Mouse (Mus musculus) liver, adult 2 months (tissue): ENCODE measurements around the gene Wdr73. TPM values are rescaled to one million over a fixed set of nuclear protein-coding genes. Genes with fewer than 3 reads are reported as not detected.

Experiments used
- DNase-seq: peaks from one replicate; pipeline ENCODE4 v3.0.0-alpha.2; 2011; ENCODE audit warnings: low read depth, low spot score; ENCODE audit errors: extremely low read depth
- H3K27ac ChIP-seq: fragments of 200-500 bp; replicated peaks from 2 replicates; pipeline ENCODE4 v1.5.1; 2012; ENCODE audit warnings: low read depth, mild to moderate bottlenecking, control low read depth, inconsistent platforms, low read length; ENCODE audit not compliant: insufficient read depth
- H3K27me3 ChIP-seq: fragments of 200-500 bp; 2 replicates; pipeline ENCODE4 v1.6.1; 2012; ENCODE audit warnings: mild to moderate bottlenecking, moderate library complexity, low read length, inconsistent platforms; ENCODE audit not compliant: control insufficient read depth, insufficient read depth
- H3K36me3 ChIP-seq: fragments of 200-500 bp; 2 replicates; pipeline ENCODE4 v1.6.1; 2012; ENCODE audit warnings: low read length, inconsistent platforms; ENCODE audit not compliant: control insufficient read depth, insufficient read depth
- H3K4me1 ChIP-seq: fragments of 200-500 bp; 2 replicates; pipeline ENCODE4 v1.6.1; 2011; ENCODE audit warnings: low read length; ENCODE audit not compliant: control insufficient read depth, insufficient read depth
- H3K4me3 ChIP-seq: fragments of 200-500 bp; 2 replicates; pipeline ENCODE4 v1.5.1; 2011; ENCODE audit warnings: low read depth, mild to moderate bottlenecking, control low read depth, low read length, moderate library complexity; ENCODE audit not compliant: insufficient read depth
- H3K79me2 ChIP-seq: fragments of 200-500 bp; 2 replicates; pipeline ENCODE4 v1.6.1; 2012; ENCODE audit warnings: inconsistent platforms, mild to moderate bottlenecking, low read length, moderate library complexity; ENCODE audit not compliant: control insufficient read depth, insufficient read depth
- H3K9ac ChIP-seq: fragments of 200-500 bp; 2 replicates; pipeline ENCODE4 v1.6.1; 2012; ENCODE audit warnings: low read depth, mild to moderate bottlenecking, control low read depth, inconsistent platforms, low read length
- CTCF ChIP-seq: fragments of 200-500 bp; IDR thresholded peaks from 2 replicates; pipeline ENCODE4 v1.5.1; 2011; ENCODE audit warnings: low read depth, low read length, control low read depth
- POLR2A ChIP-seq: fragments of 200-500 bp; IDR thresholded peaks from 2 replicates; pipeline ENCODE4 v1.6.1; 2011; ENCODE audit warnings: low read length, control low read depth; ENCODE audit not compliant: insufficient read depth; ENCODE audit errors: extremely low read depth
- WGBS: fragments of 180-500 bp; shearing (Covaris S2); methylation state at CpG from one replicate; pipeline ENCODE4 v1.1.7; 2018; 5-methylcytosine and 5-hydroxymethylcytosine counted together
- polyA plus RNA-seq: library from polyadenylated mRNA; depleted of rRNA; stranded (reverse); fragments of >200 nt; gene quantifications from 2 replicates; pipeline ENCODE4 v1.2.3, GENCODE M21; 2012
- total RNA-seq: library from RNA; depleted of rRNA; stranded (reverse); fragments of >200 nt; gene quantifications from 2 replicates; pipeline ENCODE4 v1.2.3, GENCODE M21; 2014

The Wdr73 gene
- total and polyA plus RNA-seq, 2 experiments = 11.7 to 13.0 TPM

GRCm38 (mm10) chr7:80935834-80936233 is 34.8 kb upstream of the Wdr73 start:
- TF ChIP-seq POLR2A (no peak), CTCF (no peak)
- Histone ChIP-seq H3K27me3 (no peaks in the 10 kb centered on the region), H3K79me2 (peaks cover 38% of the 10 kb centered on the region; the same call in 1 of the 2 replicates), H3K27ac (no peak overlapping the region), H3K4me3 (no peak overlapping the region), H3K4me1 (peaks cover 6% of the 10 kb centered on the region), H3K36me3 (peaks cover 24% of the 10 kb centered on the region), H3K9ac (no peak overlapping the region)
- no peak for DNase-seq
- WGBS = 87% methylated on average over 1 of the region's 1 CpGs

GRCm38 (mm10) chr7:80932777-80933176 is 31.7 kb upstream of the Wdr73 start:
- H3K9ac ChIP-seq = no peak overlapping the region
- H3K36me3 ChIP-seq = peaks cover 30% of the 10 kb centered on the region
- H3K79me2 ChIP-seq = peaks cover 18% of the 10 kb centered on the region; the same call in 1 of the 2 replicates
- DNase-seq = no peak
- H3K27ac ChIP-seq = no peak overlapping the region
- no peak for TF ChIP-seq POLR2A
- TF ChIP-seq CTCF = no peak
- WGBS = 19% methylated on average over 1 of the region's 1 CpGs
- H3K4me1 ChIP-seq = peaks cover 2% of the 10 kb centered on the region; the same call in 1 of the 2 replicates
- H3K27me3 ChIP-seq = no peaks in the 10 kb centered on the region
- no peak overlapping the region for H3K4me3 ChIP-seq

DNA sequence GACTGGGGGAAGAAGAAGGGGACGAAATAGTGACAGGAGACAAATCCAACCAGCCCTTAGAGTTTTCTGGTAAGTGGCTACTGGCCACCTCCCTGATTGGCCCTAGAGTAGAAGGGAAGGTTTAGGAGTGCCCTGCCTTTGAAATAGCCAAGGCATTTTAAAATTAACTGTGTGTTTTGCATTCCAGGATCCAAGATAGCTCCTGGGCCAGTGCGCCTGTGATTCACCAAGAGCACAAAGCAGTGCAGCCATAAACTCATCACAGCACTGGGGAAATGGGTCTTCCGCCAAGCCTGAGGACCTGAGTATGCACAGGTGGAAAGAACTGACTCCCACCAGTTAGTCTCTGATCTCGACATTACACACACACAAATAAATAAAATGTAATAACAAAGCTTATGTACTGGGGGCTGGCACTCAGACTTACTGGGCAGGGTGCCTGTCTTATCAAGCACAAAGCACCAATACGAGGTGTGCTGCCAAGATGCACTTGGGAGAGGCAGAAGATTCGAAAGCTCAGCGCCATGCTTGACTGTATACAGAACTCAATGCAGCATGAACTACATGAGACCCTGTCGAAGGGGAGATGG is 30.6 kb upstream of the Wdr73 start:
- Histone ChIP-seq H3K27me3 (no peaks in the 10 kb centered on the region), H3K4me3 (no peak overlapping the region), H3K27ac (no peak overlapping the region), H3K36me3 (peaks cover 36% of the 10 kb centered on the region), H3K79me2 (peaks cover 18% of the 10 kb centered on the region; the same call in 1 of the 2 replicates), H3K9ac (no peak overlapping the region), H3K4me1 (no peaks in the 10 kb centered on the region)
- TF ChIP-seq POLR2A = no peak
- TF ChIP-seq CTCF = no peak
- no peak for DNase-seq
- 66% methylated on average over 8 of the region's 8 CpGs for WGBS

- no peak overlapping the region for H3K27ac ChIP-seq
- H3K79me2 ChIP-seq = peaks cover 2% of the 10 kb centered on the region; the same call in 1 of the 2 replicates
- 94% methylated on average over 2 of the region's 2 CpGs for WGBS
- H3K27me3 ChIP-seq = no peaks in the 10 kb centered on the region
- H3K4me3 ChIP-seq = no peak overlapping the region
- H3K9ac ChIP-seq = no peak overlapping the region
- H3K4me1 ChIP-seq = peaks cover 6% of the 10 kb centered on the region
- H3K36me3 ChIP-seq = peaks cover 46% of the 10 kb centered on the region
- DNase-seq = no peak
- TF ChIP-seq POLR2A = no peak
- TF ChIP-seq CTCF = no peak
Measured at GRCm38 (mm10) chr7:80923165-80923564, 22.1 kb upstream of the Wdr73 start.

GRCm38 (mm10) chr7:80919647-80920008 is 18.6 kb upstream of the Wdr73 start:
- TF ChIP-seq POLR2A (no peak), CTCF (no peak)
- Histone ChIP-seq H3K27ac (no peak overlapping the region), H3K36me3 (peaks cover 50% of the 10 kb centered on the region)

GRCm38 (mm10) chr7:80918982-80919646 is 18.0 kb upstream of the Wdr73 start:
- no peak overlapping the region for H3K27ac ChIP-seq
- WGBS = 76% methylated on average over 8 of the region's 8 CpGs
- H3K36me3 ChIP-seq = peaks cover 54% of the 10 kb centered on the region
- H3K4me1 ChIP-seq = peaks cover 5% of the 10 kb centered on the region
- H3K9ac ChIP-seq = no peak overlapping the region
- H3K79me2 ChIP-seq = peaks cover 2% of the 10 kb centered on the region; the same call in 1 of the 2 replicates
- no peak overlapping the region for H3K4me3 ChIP-seq
- DNase-seq = no peak
- H3K27me3 ChIP-seq = no peaks in the 10 kb centered on the region
- TF ChIP-seq CTCF = no peak
- TF ChIP-seq POLR2A = no peak

More at GRCm38 (mm10) chr7:80919647-80920008, 18.6 kb upstream of the Wdr73 start:
- WGBS = 84% methylated on average over 5 of the region's 5 CpGs
- Histone ChIP-seq H3K4me3 (no peak overlapping the region), H3K27me3 (no peaks in the 10 kb centered on the region), H3K4me1 (peaks cover 5% of the 10 kb centered on the region), H3K9ac (no peak overlapping the region), H3K79me2 (peaks cover 2% of the 10 kb centered on the region; the same call in 1 of the 2 replicates)
- DNase-seq = no peak
